Mouse (Mus musculus): ENCODE measurements around the gene Wnt1.
"Not testable (repeated sequence)": the region's sequence is repeated elsewhere in the genome, so short reads cannot be mapped to it uniquely, and the experiment has no call there.

Gene Wnt1

DNA sequence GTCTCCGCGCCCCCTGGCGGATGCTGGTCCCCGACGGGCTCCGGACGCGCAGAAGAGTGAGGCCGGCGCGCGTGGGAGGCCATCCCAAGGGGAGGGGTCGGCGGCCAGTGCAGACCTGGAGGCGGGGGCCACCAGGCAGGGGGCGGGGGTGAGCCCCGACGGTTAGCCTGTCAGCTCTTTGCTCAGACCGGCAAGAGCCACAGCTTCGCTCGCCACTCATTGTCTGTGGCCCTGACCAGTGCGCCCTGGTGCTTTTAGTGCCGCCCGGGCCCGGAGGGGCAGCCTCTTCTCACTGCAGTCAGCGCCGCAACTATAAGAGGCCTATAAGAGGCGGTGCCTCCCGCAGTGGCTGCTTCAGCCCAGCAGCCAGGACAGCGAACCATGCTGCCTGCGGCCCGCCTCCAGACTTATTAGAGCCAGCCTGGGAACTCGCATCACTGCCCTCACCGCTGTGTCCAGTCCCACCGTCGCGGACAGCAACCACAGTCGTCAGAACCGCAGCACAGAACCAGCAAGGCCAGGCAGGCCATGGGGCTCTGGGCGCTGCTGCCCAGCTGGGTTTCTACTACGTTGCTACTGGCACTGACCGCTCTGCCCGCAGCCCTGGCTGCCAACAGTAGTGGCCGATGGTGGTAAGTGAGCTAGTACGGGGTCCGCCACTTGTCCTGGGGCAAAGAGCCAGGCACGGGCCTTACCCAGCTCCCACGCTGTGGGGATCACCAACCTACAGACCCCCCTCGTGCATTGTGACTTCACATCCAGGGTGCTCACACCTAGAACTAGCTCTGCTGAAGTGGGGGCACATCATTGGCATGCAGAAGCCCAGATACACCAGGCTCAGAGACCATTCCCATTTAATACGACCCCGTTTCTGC lies at the start of gene Wnt1:
TSS of gene Wnt1 (plus strand) at position 197 of the 875 bp plus-strand sequence.
- DNase-seq (ENCODE audit: low spot score), result peak; percentile 63

DNA sequence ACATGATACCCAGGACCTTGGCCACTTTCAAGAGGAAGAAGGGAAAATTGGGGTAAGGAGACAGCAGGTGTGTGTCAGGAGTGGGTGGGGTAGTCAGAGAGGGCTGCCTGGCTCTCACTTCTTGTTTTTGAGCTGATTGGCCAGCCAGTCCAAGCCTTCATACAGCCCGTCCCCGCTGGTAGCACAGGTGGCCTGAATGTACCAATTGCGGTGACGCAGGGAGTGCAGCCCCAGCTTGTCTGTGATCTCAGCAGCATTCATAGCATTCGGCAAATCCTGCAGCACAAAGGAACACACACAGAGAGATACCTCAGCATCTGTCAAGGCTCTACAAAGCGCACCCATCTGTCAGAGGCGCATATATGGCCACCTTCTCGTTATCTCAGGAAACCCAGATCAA lies 49.4 kb upstream of the Wnt1 start:
- no peak for DNase-seq (ENCODE audit: low spot score)

DNA sequence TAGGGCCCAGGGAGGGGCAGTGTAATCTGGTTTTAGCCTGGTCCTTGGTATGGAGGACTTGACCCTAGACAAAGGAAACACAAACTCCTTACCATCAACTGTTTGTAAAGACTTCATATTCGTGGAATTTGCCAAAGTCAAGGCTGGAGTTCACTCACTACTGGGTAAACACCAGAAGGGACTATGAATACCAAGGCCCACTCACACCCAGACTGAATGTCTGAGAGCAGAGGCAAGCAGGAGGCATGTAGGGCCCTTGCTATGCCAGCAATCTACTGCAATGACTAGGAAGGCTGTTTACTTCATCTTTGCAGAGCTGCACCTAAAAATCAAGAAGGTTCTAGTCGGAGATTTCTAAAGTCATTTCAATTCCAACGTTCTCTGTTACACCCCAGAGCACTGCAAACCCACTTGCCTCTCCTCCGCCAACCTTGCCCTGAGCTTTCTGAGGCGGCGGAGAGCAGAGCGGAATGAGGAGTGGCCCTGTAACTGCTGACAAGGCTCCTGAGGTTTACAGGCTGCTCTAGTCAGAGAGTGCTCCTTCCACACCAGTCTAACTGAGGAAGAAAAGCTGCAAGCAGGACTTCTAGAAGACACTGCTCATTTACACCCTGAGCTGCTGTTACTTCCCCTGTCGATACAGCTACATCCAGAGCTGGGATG lies 46.8 kb upstream of the Wnt1 start:
- no peak for DNase-seq (ENCODE audit: low spot score)

DNA sequence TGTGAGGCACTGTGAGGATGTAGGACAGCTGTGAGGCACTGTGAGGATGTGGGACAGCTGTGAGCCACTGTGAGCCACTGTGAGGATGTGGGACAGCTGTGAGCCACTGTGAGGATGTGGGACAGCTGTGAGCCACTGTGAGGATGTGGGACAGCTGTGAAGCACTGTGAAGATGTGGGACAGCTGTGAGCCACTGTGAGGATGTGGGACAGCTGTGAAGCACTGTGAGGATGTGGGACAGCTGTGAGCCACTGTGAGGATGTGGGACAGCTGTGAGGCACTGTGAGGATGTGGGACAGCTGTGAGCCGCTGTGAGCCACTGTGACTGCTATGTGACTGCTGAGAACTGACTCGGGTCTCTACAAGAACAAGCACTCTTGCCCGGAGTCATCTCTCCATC lies 45.8 kb upstream of the Wnt1 start:
- not testable (repeated sequence) for DNase-seq (ENCODE audit: low spot score)

DNA sequence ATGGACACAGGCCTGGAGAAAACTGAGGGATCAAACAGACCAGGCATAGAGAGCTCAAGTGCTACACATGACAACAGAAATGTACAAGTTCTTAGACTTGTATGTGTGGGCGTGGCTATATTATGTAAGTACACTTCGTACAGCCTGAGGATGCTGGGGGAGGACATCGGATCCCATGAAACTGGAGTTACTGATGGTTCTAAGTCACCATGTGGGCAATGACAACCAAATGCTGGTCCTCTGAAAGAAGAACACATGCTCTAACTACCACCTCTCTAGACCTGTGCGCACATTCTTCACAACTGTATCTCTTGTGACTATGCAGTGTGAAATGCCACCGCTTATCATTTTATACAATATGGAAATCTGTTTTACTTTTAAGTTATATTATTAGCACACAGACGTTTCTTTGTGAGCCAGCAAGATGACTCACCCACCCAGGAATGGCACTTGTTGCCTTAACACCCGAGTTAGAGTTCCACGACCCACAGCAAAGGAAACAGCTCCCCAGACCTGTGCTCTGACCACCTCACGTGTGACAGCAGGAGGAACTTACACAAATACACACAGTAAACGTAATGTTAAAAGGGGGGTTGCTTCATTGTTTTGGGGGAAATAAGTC lies 43.2 kb upstream of the Wnt1 start:
- no peak for DNase-seq (ENCODE audit: low spot score)

DNA sequence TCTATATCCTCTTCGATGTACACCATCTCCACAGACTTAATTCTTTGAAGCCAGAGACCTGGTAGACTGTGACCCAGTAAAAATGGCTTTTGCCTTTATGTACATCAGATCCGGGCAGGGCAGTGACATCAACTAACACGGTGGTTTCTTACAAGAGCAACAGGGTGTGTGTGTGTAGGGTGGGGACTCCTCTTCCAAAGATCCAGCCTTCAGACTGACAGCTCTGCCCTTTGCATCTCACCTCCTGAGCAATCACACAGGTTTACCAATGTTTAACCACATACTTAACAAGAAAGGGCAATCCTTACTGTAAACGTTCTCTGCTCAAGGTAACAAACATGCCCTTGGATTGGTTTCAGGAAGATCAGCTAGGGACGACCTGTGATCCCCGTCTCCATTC lies 42.4 kb upstream of the Wnt1 start:
- DNase-seq (ENCODE audit: low spot score), result no peak

DNA sequence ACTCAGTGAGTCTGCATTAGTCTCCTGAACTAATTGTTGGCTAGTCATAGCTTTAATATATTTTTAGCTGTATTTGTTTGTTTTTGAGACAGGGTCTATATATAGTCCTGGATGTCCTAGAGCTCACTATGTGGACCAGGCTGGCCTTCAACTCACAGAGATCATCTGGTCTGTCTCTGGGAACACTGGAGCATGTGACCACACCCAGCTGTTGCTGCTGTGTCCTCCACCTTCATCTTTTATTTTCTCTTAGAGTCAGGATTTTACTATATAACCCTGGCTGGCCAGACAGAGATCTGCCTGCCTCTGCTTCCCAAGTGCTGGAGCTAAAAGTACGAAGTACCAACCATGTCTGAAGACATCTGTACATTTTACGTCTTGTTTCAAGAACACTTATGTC lies 40.6 kb upstream of the Wnt1 start:
- DNase-seq (ENCODE audit: low spot score), result no peak

DNA sequence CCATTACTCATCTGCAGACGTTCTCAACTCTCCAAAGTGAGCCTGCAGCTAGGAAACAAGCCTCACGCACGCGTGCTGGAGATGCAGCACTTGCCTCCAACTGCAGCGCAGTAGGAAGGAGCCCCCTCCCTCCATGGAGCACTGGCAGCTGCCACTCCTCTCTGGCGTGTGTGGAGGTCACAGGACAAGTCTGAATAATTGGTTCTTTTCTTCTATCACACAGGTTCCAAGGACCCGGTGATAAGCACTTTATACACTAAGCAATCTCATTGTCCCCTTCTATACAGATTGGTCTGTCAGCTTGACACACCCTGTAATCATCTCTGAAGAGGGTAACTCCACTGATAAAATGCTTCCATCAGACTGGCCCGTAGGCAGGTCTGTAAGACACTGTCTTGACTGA lies 36.6 kb upstream of the Wnt1 start:
- no peak for DNase-seq (ENCODE audit: low spot score)

DNA sequence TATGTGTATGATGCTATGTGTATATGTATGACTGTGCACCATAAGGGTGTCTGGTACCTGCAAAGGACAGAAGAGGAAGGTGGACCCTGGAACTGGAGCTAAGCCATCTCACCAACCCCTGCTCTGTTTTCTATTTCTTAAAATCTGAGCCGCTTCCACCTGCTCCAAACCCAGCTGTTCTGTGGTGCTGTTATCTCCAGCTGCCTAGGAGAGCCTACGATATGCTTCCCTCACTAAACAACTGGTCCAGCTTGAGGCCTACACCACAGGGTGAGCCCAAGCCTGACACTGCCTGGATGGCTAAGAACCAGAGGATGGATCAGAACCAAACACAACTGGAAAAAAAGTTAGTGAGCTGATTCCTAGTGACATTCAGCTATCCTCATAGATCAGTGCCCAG lies 35.5 kb upstream of the Wnt1 start:
- no peak for DNase-seq (ENCODE audit: low spot score)

DNA sequence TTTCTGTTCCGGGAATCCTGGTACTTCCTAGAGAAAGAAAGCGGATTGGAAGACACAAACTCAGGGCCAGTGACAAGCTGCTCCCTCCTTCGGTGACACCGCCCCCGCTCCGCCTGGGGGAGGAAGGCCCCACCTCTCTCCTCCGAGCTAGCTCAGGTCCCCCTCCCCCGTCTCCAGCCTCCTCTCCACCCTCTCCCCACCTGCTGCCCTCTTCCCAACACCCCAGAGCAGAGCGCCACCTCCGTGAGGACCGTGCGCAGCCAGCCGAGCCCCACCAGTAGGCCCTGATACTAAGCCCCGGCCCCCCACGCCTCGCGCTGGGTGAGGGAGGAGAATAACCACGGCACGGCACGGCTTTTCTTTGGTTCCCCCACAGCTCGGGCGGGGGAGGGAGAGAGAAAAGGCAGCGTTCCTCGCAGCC lies 27.4 kb upstream of the Wnt1 start:
- peak; percentile 55 for DNase-seq (ENCODE audit: low spot score)

DNA sequence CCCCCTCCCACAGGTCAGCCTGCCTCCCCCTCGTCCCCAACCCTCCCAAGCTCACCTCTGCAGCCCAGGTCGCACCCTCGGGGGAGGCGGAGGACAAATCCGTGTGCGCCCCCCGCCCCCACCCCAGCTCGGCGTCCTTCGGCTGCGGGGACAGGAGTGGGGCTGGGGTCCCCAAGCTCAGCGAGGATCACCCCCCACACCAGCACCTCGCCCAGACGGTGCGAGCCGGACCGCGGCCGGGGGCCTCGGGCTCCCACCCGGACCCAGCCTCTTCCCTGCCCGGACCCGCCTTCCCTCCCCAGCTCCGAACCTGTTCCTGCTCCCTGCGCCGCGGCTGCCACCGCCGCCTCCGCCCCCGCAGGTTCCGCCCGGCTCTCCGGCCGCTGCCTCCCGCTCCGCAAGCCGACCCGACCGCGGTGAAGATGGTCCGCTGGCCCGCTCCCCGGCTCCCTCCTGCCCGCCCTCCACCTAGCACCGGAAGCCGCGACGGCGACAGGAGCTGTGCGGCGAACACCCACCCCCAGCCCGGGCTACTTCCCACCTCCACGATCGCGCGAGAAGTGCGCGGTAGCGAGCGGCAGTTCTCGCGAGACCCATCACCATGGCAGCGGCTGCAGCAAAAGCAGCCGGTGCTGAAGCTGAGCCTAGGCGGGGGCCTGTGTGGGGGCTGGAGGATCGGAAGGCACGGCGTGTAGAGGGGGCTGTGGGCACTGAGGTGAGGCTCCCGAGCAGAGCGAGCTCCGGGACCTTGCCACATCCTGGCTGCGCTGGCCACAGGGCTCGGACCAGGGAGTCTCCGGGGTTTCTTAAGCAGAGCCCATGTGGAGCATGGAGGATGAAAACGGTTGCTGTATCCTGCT lies 26.8 kb upstream of the Wnt1 start, which contains the start of gene Arf3:
TSS of gene Arf3 (minus strand) at position 545 of the 860 bp plus-strand sequence.
- DNase-seq (ENCODE audit: low spot score), result peak; percentile 97

DNA sequence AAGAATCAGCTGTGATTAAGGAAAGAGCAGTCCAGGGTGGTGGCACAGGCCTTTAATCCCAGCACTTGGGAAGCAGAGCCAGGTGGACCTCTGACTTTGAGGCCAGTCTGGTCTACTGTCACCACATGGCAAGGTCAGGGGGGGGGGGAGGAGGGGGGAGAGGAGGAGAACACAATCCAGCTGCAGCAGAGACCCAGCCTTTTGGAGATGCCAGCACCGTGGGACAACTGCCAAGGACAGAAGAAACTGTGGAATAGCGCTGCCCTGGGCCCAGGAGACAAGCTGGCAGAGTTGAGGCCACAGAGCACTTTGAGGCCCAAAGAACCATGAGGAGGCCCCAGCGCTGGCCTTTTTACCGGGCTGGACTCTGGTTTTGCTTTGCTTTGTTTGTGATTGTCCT lies 23.7 kb upstream of the Wnt1 start:
- DNase-seq (ENCODE audit: low spot score), result no peak

DNA sequence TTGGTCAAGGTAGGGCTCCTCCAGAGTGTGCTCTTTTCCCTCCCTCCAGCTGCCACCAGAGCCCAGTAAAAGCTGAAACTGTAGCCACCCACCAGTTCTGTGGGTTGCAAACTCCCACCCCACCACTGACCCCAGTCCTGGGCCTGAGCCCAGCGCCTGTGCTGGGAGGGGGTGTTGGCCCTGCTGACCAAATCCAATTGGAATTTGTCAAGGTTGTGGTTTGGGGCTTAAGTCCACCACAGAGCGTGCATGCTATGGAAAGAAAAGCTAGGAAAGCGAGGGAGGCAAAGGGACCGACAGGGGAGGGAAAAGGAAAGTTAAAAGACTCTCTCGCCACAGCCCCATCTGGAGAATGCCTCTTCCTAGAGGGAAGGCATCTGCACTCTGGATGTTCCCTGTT lies 21.4 kb upstream of the Wnt1 start:
- no peak for DNase-seq (ENCODE audit: low spot score)

DNA sequence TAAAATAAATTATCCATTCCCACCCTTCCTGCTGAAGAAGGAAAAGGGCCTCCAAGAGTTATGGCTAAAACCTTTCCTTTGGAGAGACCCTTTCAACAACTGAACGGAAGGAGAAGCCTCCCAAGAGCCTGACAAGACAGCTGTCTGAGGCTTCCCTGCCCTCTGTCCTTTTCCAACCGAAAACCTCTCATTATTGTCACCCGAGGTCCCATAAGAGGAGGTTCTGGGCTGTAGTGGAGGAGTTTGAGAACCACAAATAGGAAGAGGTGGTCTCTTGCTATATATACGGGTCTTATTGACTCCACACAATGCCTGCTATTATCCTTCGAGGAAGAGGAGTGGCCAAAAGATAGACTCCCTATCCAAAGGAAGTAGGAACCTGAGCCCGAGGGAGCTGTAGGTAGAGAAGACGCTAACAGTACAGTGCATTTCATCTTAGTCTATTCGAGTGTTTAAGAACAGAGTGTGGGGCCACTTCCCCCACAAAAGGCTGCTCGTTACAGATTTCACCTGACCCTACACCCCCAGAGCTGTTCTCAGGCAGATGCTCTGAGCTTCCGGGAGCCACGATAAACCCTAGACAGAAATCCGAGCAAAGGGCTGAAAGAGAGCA lies 17.7 kb upstream of the Wnt1 start:
- no peak for DNase-seq (ENCODE audit: low spot score)

DNA sequence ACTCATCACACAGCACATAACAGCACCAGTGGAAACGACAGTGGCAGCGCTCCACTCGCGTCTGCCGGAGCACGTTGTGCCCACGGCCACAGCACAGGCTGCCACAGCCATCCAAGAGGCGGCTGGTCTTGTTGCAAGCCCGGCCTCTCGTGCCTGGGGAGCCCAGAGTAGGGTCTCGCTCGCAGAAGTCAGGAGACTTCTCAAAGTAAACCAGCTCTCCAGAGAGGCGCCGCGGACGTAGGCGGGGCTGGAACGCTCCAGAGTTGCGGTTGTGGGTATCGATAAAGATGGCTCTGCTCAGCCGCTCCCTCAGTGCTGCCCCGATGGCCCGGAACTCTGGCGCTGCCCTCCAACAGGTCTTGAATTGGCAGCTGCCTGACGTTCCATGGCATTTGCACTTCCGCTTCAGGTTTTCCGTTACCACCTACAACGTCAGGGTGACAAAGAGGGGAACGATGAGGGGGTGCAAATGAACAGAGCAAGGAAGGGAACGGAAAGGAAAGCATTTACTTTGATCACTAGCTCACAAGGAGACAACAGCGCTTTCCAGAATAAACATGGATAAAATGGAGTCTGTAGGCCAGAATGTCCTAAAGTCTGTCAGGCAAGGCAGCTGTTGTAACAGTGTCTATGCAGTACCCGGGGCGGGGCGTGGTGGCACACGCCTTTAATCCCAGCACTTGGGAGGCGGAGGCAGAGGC lies 17.0 kb upstream of the Wnt1 start:
- no peak for DNase-seq (ENCODE audit: low spot score)

DNA sequence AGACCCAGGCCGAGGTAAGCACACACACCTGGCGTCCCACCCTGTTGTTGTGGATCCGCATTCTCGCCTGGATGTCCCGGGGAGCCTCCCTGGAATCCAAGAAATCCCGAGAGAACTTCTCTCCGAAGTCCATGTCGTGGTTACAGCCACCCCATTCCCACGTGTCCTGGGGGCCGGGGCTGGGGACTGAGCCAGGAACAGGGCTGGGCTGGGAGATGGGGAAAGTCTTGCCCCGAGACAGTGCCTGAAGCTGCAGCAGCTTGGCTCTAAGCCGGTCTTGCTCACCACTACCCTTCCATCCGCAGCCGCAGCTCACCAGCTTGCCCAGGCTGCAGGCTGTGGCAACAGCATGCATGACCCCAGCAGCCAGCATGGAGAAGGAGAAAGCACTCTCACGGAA lies 15.6 kb upstream of the Wnt1 start:
- DNase-seq (ENCODE audit: low spot score), result no peak

DNA sequence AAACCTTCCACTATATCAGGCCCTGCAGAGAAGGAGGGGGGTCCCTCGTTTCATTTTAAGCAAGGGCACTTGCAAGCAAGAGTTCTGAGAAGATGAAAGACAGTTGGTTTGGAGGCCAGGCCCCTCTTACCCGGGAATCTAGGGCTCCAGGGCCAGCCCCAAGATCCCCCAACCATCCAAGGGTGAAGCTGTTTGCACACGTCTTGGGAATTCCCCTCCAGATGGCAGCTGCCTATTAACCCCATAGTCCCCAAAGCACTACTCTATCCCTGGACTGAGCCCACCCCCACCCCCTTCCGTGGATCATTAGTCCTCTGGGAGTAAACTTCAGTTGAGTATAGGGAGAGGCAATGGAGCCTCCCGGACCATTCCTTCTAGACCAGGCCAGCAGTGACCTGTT lies 14.1 kb upstream of the Wnt1 start:
- no peak for DNase-seq (ENCODE audit: low spot score)

DNA sequence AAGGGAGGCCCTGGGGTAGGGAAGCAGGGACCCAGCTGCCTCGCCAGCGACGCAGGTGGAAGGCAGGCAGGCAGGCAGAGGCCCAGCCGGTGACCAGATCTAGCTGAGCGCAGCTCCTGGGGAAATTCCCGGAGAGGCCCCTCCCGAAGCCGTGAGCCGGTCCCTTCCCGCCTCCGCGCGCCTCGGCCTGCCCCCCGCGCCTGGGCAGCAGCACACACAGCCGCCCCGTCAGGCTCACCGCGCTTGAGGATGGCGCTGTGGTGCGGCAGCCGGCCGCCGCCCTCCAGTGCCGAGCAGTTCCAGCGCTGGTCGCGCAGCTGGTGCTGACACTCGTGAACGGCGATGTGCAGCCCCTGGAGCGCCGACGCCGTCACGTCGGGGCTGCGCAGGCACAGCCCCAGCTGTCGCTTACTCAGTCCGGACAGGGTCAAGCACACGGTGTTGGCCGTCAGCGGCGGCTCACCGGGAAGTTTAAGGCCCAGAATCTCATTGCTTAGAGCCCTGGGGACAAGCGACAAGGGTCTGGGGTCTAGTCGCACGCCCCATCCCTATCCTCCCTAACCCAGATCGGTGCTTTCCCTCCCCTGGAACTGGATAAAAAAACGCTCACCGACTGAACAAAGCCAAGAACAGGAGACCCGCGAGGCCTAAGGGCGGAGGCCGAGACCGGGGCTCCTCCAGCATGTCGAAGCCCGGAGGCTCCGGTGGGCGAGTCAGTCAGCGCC lies 13.2 kb upstream of the Wnt1 start:
- no peak for DNase-seq (ENCODE audit: low spot score)

DNA sequence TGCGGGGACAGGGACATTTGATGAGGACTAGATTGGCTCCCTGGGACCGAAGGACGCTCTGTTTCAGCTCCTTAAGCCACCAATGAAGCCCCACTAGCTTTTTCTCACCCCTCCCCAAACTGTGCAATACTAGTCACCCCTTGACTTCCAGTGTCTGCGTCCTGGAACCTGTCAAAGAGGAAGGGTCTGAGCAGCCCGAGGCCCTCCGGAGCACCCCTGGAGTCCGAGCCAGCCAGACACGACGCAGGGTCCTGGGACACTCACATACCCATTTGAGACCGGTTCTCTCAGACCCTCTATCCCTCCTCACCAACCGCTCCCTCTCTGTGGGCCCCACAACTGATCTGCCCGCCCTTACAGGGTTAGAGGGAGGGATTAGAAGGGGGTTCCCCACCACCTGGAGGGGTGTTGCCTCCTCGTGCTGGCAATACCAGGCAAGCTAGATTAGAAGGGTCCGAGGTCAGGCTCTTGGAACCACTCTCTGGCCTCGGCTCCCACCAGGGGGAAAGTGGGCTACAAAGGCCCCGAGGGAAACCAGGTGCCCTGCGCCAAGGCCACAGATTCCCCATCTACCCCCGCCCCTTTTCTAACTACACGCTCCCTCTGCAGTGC lies 12.5 kb upstream of the Wnt1 start:
- DNase-seq (ENCODE audit: low spot score), result no peak

DNA sequence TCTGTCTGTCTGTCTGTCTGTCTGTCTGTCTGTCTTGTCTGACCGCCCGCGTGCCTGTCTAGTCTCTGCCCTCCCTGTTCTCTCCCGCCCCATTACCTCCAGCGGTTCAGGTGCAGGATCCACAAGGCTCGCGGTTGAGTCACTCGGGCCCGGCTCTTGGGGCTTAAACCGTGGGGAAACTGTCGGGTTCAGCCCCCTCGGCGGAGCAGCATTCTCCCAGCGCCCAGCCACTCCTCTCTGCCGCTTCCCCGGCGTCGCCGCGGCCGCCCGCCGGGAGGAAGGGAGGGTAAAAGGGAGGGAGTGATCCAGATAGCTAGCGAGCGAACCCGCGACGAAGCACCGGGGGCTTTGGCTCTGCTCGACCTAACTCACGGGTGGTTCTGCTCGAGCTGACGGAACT lies 11.9 kb upstream of the Wnt1 start, which contains the start of gene Wnt10b:
TSS of gene Wnt10b (minus strand) at position 389 of the 400 bp plus-strand sequence.
- no peak for DNase-seq (ENCODE audit: low spot score)

Measured in urinary bladder, postnatal 25 days (tissue).